Mouse (Mus musculus): ENCODE measurements around the gene Rbm24. TPM values are rescaled to one million over a fixed set of nuclear protein-coding genes. Genes with fewer than 3 reads are reported as not detected.

The Rbm24 gene
- polyA plus RNA-seq, 1 experiment from 2014 or later: 9.7 TPM

GRCm38 (mm10) chr13:46444021-46444420 is 25.8 kb downstream of the Rbm24 start:
- 79% methylated on average over 7 of the region's 7 CpGs for WGBS
- Histone ChIP-seq H3K4me1 (peaks cover 4% of the 10 kb centered on the region; the same call in 1 of the 2 replicates), H3K9me3 (no peaks in the 10 kb centered on the region), H3K9ac (replicated peaks) (no peak overlapping the region), H3K36me3 (no peaks in the 10 kb centered on the region), H3K27me3 (no peaks in the 10 kb centered on the region), H3K4me2 (replicated peaks) (no peak overlapping the region), H3K27ac (replicated peaks) (no peak overlapping the region), H3K4me3 (no peak overlapping the region)
- no peak for ATAC-seq (replicated peaks)

- H3K4me2 ChIP-seq (replicated peaks): no peak overlapping the region
- WGBS: 84% methylated on average over 6 of the region's 6 CpGs
- no peaks in the 10 kb centered on the region for H3K27me3 ChIP-seq
- ATAC-seq (replicated peaks): no peak
- H3K36me3 ChIP-seq: no peaks in the 10 kb centered on the region
- no peaks in the 10 kb centered on the region for H3K9me3 ChIP-seq
- no peaks in the 10 kb centered on the region for H3K4me1 ChIP-seq
- H3K4me3 ChIP-seq: no peak overlapping the region
- no peak overlapping the region for H3K27ac ChIP-seq (replicated peaks)
- no peak overlapping the region for H3K9ac ChIP-seq (replicated peaks)
Observed at GRCm38 (mm10) chr13:46446062-46446461, 27.8 kb downstream of the Rbm24 start.

- Histone ChIP-seq H3K27me3 (no peaks in the 10 kb centered on the region), H3K4me2 (replicated peaks) (no peak overlapping the region), H3K4me3 (no peak overlapping the region), H3K36me3 (no peaks in the 10 kb centered on the region), H3K9me3 (no peaks in the 10 kb centered on the region), H3K27ac (replicated peaks) (no peak overlapping the region), H3K4me1 (no peaks in the 10 kb centered on the region), H3K9ac (replicated peaks) (no peak overlapping the region)
- no peak for ATAC-seq (replicated peaks)
- 88% methylated on average over 2 of the region's 2 CpGs for WGBS
Observed at GRCm38 (mm10) chr13:46448276-46448675, 30.0 kb downstream of the Rbm24 start.

- Histone ChIP-seq H3K4me2 (replicated peaks) (no peak overlapping the region), H3K27ac (replicated peaks) (no peak overlapping the region), H3K9me3 (no peaks in the 10 kb centered on the region), H3K4me1 (no peaks in the 10 kb centered on the region), H3K36me3 (no peaks in the 10 kb centered on the region), H3K4me3 (no peak overlapping the region), H3K9ac (replicated peaks) (no peak overlapping the region), H3K27me3 (no peaks in the 10 kb centered on the region)
- WGBS: 61% methylated on average over 4 of the region's 4 CpGs
- no peak for ATAC-seq (replicated peaks)
Observed at GRCm38 (mm10) chr13:46449955-46450354, 31.7 kb downstream of the Rbm24 start.

GRCm38 (mm10) chr13:46450623-46451022 is 32.4 kb downstream of the Rbm24 start:
- no peaks in the 10 kb centered on the region for H3K4me1 ChIP-seq

GRCm38 (mm10) chr13:46451548-46451947 is 33.3 kb downstream of the Rbm24 start:
- WGBS: 62% methylated on average over 3 of the region's 3 CpGs
- H3K4me2 ChIP-seq (replicated peaks): no peak overlapping the region
- no peak overlapping the region for H3K9ac ChIP-seq (replicated peaks)
- no peaks in the 10 kb centered on the region for H3K9me3 ChIP-seq
- ATAC-seq (replicated peaks): no peak
- no peak overlapping the region for H3K4me3 ChIP-seq
- H3K27me3 ChIP-seq: no peaks in the 10 kb centered on the region
- no peak overlapping the region for H3K27ac ChIP-seq (replicated peaks)
- no peaks in the 10 kb centered on the region for H3K36me3 ChIP-seq
- no peaks in the 10 kb centered on the region for H3K4me1 ChIP-seq

More at GRCm38 (mm10) chr13:46450623-46451022, 32.4 kb downstream of the Rbm24 start:
- WGBS: 89% methylated on average over 7 of the region's 7 CpGs
- no peak overlapping the region for H3K4me2 ChIP-seq (replicated peaks)
- H3K9me3 ChIP-seq: no peaks in the 10 kb centered on the region
- no peak overlapping the region for H3K4me3 ChIP-seq
- no peak for ATAC-seq (replicated peaks)
- H3K9ac ChIP-seq (replicated peaks): no peak overlapping the region
- H3K27me3 ChIP-seq: no peaks in the 10 kb centered on the region
- H3K27ac ChIP-seq (replicated peaks): no peak overlapping the region
- no peaks in the 10 kb centered on the region for H3K36me3 ChIP-seq

- WGBS: 63% methylated on average over 10 of the region's 10 CpGs
- Histone ChIP-seq H3K27me3 (no peaks in the 10 kb centered on the region), H3K9ac (replicated peaks) (no peak overlapping the region), H3K4me2 (replicated peaks) (no peak overlapping the region), H3K27ac (replicated peaks) (no peak overlapping the region), H3K9me3 (no peaks in the 10 kb centered on the region), H3K4me3 (no peak overlapping the region), H3K4me1 (no peaks in the 10 kb centered on the region), H3K36me3 (no peaks in the 10 kb centered on the region)
- ATAC-seq (replicated peaks): no peak
Observed at GRCm38 (mm10) chr13:46459546-46459945, 41.3 kb downstream of the Rbm24 start.

- no peaks in the 10 kb centered on the region for H3K4me1 ChIP-seq
- no peaks in the 10 kb centered on the region for H3K36me3 ChIP-seq
- no peak overlapping the region for H3K4me2 ChIP-seq (replicated peaks)
- H3K9me3 ChIP-seq: no peaks in the 10 kb centered on the region
- H3K27ac ChIP-seq (replicated peaks): no peak overlapping the region
- no peak overlapping the region for H3K9ac ChIP-seq (replicated peaks)
- no peak for ATAC-seq (replicated peaks)
- H3K27me3 ChIP-seq: no peaks in the 10 kb centered on the region
- WGBS: 93% methylated on average over 4 of the region's 4 CpGs
- no peak overlapping the region for H3K4me3 ChIP-seq
Observed at GRCm38 (mm10) chr13:46462280-46462679, 44.0 kb downstream of the Rbm24 start.

- no peak for ATAC-seq (replicated peaks)
- Histone ChIP-seq H3K27ac (replicated peaks) (no peak overlapping the region), H3K4me2 (replicated peaks) (no peak overlapping the region), H3K4me1 (no peaks in the 10 kb centered on the region), H3K4me3 (no peak overlapping the region), H3K9me3 (no peaks in the 10 kb centered on the region), H3K27me3 (no peaks in the 10 kb centered on the region), H3K9ac (replicated peaks) (no peak overlapping the region), H3K36me3 (no peaks in the 10 kb centered on the region)
- 77% methylated on average over 3 of the region's 3 CpGs for WGBS
Observed at GRCm38 (mm10) chr13:46463764-46464163, 45.5 kb downstream of the Rbm24 start.

GRCm38 (mm10) chr13:46468251-46468650 is 50.0 kb downstream of the Rbm24 start:
- no peaks in the 10 kb centered on the region for H3K36me3 ChIP-seq
- no peaks in the 10 kb centered on the region for H3K9me3 ChIP-seq
- no peak overlapping the region for H3K4me3 ChIP-seq
- H3K27ac ChIP-seq (replicated peaks): no peak overlapping the region
- no peak overlapping the region for H3K4me2 ChIP-seq (replicated peaks)
- no peaks in the 10 kb centered on the region for H3K4me1 ChIP-seq
- no peaks in the 10 kb centered on the region for H3K27me3 ChIP-seq
- 68% methylated on average over 8 of the region's 8 CpGs for WGBS
- no peak overlapping the region for H3K9ac ChIP-seq (replicated peaks)
- ATAC-seq (replicated peaks): no peak

- H3K36me3 ChIP-seq: no peaks in the 10 kb centered on the region
- H3K27ac ChIP-seq (replicated peaks): no peak overlapping the region
- H3K4me1 ChIP-seq: no peaks in the 10 kb centered on the region
- no peak overlapping the region for H3K4me3 ChIP-seq
- WGBS: 93% methylated on average over 2 of the region's 2 CpGs
- no peak overlapping the region for H3K9ac ChIP-seq (replicated peaks)
- H3K4me2 ChIP-seq (replicated peaks): no peak overlapping the region
- H3K27me3 ChIP-seq: no peaks in the 10 kb centered on the region
- ATAC-seq (replicated peaks): no peak
- H3K9me3 ChIP-seq: no peaks in the 10 kb centered on the region
Observed at GRCm38 (mm10) chr13:46469536-46469935, 51.3 kb downstream of the Rbm24 start.
